Mouse (Mus musculus): Measurements from ENCODE around the gene Dao.

The Dao gene

DNA sequence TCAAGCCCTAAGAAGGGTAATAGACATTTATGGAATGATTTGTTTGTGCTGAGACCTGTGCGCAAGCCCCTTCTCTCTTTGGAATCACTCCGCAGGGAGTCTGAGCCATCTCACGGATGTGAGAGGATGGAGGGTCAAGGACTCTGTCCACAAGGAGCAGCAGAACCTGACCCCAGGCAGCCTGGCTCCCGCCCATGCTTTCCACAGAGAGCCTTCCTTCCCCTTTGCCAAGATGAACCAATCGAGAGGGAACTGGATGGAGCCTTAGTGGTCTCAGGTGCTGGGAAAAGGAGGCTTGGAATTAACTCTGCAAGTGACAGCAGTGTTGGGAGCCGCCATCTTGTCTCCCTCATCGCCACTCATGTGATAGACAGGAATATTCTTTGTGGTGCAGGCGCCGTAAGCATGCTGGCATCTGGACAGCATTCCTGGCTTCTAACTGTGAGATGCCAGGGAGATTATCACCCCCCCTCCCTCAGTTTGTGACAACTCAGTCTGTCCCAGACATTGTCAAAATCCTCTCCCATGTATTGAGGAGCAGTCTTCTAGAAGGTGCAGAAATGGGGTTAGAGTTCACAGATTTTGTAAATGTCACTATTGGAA is 53.7 kb downstream of the Dao start:
- no peak for DNase-seq (ENCODE audit: low read depth, low spot score)

DNA sequence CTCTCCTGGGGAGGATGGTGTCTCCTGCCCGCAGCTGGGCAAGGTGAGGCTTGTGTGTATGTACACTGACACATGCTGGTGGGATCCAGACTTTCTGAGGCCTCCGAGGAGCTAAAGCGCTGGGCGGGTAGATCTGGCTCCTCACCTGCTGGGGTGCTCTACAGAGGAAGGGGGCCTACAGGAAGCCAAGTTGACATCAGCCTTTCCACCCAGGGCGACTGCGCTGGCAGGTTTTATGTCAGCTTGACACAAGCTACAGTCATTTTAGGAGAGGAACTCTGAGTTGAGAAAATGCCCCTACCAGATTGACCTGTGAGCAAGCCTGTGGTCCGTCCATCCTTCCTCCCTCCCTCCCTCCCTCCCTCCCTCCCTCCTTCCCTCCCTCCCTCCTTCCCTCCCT is 58.2 kb downstream of the Dao start:
- H3K36me3 ChIP-seq (ENCODE audit: control insufficient read depth, insufficient read depth, low read length, poor library complexity, severe bottlenecking): no peaks in the 10 kb centered on the region
- DNase-seq (ENCODE audit: low read depth, low spot score): no peak
- H3K27me3 ChIP-seq (ENCODE audit: control insufficient read depth, insufficient read depth, low read length, poor library complexity, severe bottlenecking): no peaks in the 10 kb centered on the region

More for the DNA sequence above, 53.7 kb downstream of the Dao start:
- H3K36me3 ChIP-seq (ENCODE audit: control insufficient read depth, insufficient read depth, low read length, poor library complexity, severe bottlenecking): no peaks in the 10 kb centered on the region
- H3K27me3 ChIP-seq (ENCODE audit: control insufficient read depth, insufficient read depth, low read length, poor library complexity, severe bottlenecking): no peaks in the 10 kb centered on the region

DNA sequence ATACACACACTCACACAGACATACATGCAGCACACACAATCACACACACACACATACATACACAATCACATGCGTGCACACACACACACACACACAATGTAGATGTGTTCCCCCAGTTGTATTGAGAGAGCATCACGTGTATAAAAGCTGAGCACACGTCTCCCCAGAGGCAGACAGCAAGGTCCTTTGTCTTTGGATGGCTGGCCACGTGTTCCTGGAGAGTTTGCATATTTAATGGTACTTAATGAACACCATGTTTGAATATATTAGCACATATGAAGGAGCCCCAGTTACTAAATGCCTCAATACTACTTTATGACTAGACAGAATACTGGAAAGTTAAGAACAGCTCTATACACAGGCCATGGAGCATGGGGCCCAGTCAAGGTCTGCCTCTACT is 60.5 kb downstream of the Dao start:
- no peak for DNase-seq (ENCODE audit: low read depth, low spot score)
- Histone ChIP-seq H3K27me3 (ENCODE audit: control insufficient read depth, insufficient read depth, low read length, poor library complexity, severe bottlenecking) (no peaks in the 10 kb centered on the region), H3K36me3 (ENCODE audit: control insufficient read depth, insufficient read depth, low read length, poor library complexity, severe bottlenecking) (no peaks in the 10 kb centered on the region)

DNA sequence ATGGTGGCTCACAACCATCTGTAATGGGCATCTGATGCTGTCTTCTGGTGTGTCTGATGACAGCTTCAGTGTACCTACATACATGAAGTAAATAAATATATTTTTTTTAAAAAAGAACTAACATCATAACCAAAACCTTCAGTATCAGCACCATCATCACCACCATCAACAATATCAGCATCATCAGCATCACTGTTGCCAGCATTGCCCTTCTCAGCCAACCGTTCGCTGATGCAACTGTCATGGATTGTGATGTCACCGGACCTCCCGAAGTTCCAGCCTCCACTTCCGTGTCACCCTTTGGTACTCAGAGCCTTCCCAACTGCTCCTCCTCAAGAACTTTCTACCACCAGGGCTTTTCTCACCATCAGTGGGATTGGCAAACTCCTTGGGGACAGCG is 61.7 kb downstream of the Dao start, which contains the start of gene Usp30:
Gene Usp30, plus strand, starts transcription at position 301 of the 400 bp plus-strand sequence.
- Histone ChIP-seq H3K36me3 (ENCODE audit: control insufficient read depth, insufficient read depth, low read length, poor library complexity, severe bottlenecking) (no peaks in the 10 kb centered on the region), H3K27me3 (ENCODE audit: control insufficient read depth, insufficient read depth, low read length, poor library complexity, severe bottlenecking) (no peaks in the 10 kb centered on the region)
- DNase-seq (ENCODE audit: low read depth, low spot score): no peak

DNA sequence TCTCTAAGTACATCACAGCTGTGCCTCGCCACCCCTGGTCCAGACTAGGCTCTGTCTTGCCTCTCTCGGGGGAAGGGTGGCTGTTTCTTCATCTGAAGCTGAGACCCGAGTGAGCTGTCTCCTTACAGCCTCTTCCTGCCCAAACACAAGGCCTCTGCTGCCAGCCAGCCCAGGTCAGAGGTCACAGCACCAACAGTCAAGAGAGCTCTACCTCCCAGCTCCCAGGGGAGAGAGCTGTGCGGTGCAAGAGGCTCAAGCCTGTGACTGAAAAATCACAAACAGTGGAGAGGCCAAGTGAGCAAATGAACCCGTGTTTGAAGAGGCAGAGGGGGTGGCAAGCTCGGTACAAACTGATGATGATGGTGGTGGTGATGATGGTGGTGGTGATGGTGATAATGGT is 63.1 kb downstream of the Dao start:
- no peak for DNase-seq (ENCODE audit: low read depth, low spot score)
- Histone ChIP-seq H3K36me3 (ENCODE audit: control insufficient read depth, insufficient read depth, low read length, poor library complexity, severe bottlenecking) (no peaks in the 10 kb centered on the region), H3K27me3 (ENCODE audit: control insufficient read depth, insufficient read depth, low read length, poor library complexity, severe bottlenecking) (no peaks in the 10 kb centered on the region)

DNA sequence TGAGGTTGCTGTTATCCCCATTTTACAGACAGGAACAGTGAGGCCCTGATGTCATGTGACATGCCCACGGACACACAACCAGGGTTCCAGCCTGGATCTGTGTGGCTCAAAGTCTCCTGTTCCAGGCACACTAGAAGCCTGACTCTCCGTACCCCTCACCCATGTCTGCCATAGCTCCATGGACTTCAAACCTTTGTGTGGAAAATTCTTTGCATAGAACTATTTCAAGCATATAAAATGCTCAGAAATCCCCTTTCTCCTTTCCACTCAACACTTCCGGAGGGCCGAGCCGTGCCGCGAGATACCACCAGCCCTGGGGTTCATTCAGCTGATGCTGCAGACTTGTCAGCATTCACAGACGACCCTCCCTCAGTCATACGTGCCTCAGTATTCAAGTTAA is 64.0 kb downstream of the Dao start:
- no peaks in the 10 kb centered on the region for H3K27me3 ChIP-seq (ENCODE audit: control insufficient read depth, insufficient read depth, low read length, poor library complexity, severe bottlenecking)
- no peak for DNase-seq (ENCODE audit: low read depth, low spot score)
- H3K36me3 ChIP-seq (ENCODE audit: control insufficient read depth, insufficient read depth, low read length, poor library complexity, severe bottlenecking): no peaks in the 10 kb centered on the region

DNA sequence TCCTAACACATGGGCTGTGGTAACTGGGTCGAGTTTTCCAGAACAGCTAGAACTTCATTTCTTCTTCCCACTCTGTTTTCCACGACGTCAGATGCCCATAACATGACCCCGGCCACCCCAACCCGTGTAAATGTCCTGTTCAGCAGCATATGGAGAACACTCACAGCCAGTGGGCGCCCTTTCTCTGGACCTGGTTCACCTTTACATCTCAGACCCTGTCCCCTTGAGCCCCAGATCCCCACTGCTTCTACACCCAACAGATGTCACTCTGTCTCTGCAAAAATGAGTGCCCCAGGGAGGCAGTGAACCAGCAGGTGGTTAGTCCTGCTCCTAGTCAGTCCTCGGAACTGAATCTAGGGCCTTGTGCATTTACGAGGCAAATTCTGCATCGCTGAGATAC is 64.5 kb downstream of the Dao start:
- Histone ChIP-seq H3K36me3 (ENCODE audit: control insufficient read depth, insufficient read depth, low read length, poor library complexity, severe bottlenecking) (no peaks in the 10 kb centered on the region), H3K27me3 (ENCODE audit: control insufficient read depth, insufficient read depth, low read length, poor library complexity, severe bottlenecking) (no peaks in the 10 kb centered on the region)
- no peak for DNase-seq (ENCODE audit: low read depth, low spot score)

DNA sequence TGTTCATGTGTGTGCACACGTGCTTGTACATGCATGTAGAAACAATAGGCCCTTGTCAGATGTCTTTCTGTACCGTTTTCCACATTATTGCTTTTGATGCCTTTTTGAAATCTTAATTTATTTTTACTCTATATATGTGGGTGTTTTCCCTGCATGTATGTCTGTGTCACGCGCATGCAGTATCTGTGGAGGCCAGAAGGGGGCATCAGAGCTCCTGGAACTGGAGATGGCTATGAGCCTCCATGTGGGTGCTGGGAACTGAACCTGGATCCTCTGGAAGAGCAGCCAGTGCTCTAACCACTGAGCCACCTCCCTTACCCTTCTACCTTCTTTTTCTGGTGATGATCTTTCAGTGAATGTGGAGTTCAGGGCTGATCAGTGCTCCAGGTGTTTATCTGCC is 67.4 kb downstream of the Dao start:
- DNase-seq (ENCODE audit: low read depth, low spot score): no peak
- H3K27me3 ChIP-seq (ENCODE audit: control insufficient read depth, insufficient read depth, low read length, poor library complexity, severe bottlenecking): no peaks in the 10 kb centered on the region
- no peaks in the 10 kb centered on the region for H3K36me3 ChIP-seq (ENCODE audit: control insufficient read depth, insufficient read depth, low read length, poor library complexity, severe bottlenecking)

DNA sequence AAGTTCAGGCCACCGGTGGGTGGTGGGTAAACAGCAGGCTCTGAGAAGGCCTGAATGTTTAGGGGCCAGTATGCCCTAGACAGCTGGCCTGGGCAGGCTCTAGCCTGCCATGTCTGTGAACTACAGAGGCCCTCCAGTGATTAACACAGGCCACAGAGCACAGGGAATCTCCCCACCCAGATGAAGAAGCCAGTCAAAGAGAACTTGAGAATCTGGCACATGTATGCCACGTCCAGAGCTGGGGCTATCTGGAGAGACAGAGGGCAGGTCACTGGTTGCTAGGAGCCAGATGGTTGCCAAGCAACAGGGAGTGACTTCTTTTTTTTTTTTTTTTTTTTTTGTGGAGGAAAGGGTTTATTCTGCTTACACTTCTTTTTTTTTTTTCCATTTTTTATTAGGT is 68.8 kb downstream of the Dao start:
- no peak for DNase-seq (ENCODE audit: low read depth, low spot score)
- no peaks in the 10 kb centered on the region for H3K27me3 ChIP-seq (ENCODE audit: control insufficient read depth, insufficient read depth, low read length, poor library complexity, severe bottlenecking)
- no peaks in the 10 kb centered on the region for H3K36me3 ChIP-seq (ENCODE audit: control insufficient read depth, insufficient read depth, low read length, poor library complexity, severe bottlenecking)

Data from splenic B cell, adult 2 months (primary cell).